Mouse (Mus musculus) kidney, embryonic 14.5 days (tissue): Measurements from ENCODE around the gene Gm8947. TPM values are rescaled to one million over a fixed set of nuclear protein-coding genes. Genes with fewer than 3 reads are reported as not detected.
A peak's percentile ranks its signal among the peaks of the same experiment; 100 is the strongest.

Experiments used
- ATAC-seq: fragments of 200-750 bp; cut with Nextera tagmentation; 2 replicates; pipeline ENCODE4 v1.8.0; 2017; ENCODE audit warnings: moderate number of reproducible peaks, mild to moderate bottlenecking, moderate TSS enrichment, moderate library complexity; ENCODE audit not compliant: low FRiP score, low TSS enrichment
- H3K27ac ChIP-seq: fragments of 300-500 bp; sonication (generic); 2 replicates; pipeline ENCODE4 v1.5.1; 2014; ENCODE audit warnings: low read depth, mild to moderate bottlenecking, low read length, moderate library complexity, mixed read lengths
- H3K27me3 ChIP-seq: fragments of 300-500 bp; sonication (generic); 2 replicates; pipeline ENCODE4 v1.6.1; 2014; ENCODE audit warnings: mild to moderate bottlenecking, low read length; ENCODE audit not compliant: control insufficient read depth, insufficient read depth
- H3K36me3 ChIP-seq: fragments of 300-500 bp; sonication (generic); 2 replicates; pipeline ENCODE4 v1.6.1; 2014; ENCODE audit warnings: low read length, mixed read lengths; ENCODE audit not compliant: control insufficient read depth, insufficient read depth
- H3K4me1 ChIP-seq: fragments of 300-500 bp; sonication (generic); 2 replicates; pipeline ENCODE4 v1.6.1; 2014; ENCODE audit warnings: low read length, mixed read lengths; ENCODE audit not compliant: control insufficient read depth, insufficient read depth
- H3K4me2 ChIP-seq: fragments of 300-500 bp; sonication (generic); replicated peaks from 2 replicates; pipeline ENCODE4 v1.6.1; 2014; ENCODE audit warnings: low read depth, mild to moderate bottlenecking, low read length
- H3K4me3 ChIP-seq: fragments of 300-500 bp; sonication (generic); 2 replicates; pipeline ENCODE4 v1.5.1; 2014; ENCODE audit warnings: mild to moderate bottlenecking, low read length
- H3K9ac ChIP-seq: fragments of 300-500 bp; sonication (generic); 2 replicates; pipeline ENCODE4 v1.6.1; 2014; ENCODE audit warnings: low read depth, mild to moderate bottlenecking, low read length, moderate library complexity
- H3K9me3 ChIP-seq: fragments of 300-500 bp; sonication (generic); 2 replicates; pipeline ENCODE4 v1.6.1; 2016; ENCODE audit warnings: low read length; ENCODE audit not compliant: control insufficient read depth
- WGBS: fragments of 180-500 bp; shearing (Covaris S2); extraction: QIAGEN DNeasy Blood & Tissue Kit; methylation state at CpG from one replicate; pipeline ENCODE4 v1.1.7; 2014; 5-methylcytosine and 5-hydroxymethylcytosine counted together
- polyA plus RNA-seq: library from polyadenylated mRNA; unstranded; fragments of >200 nt; fragmentation: Nextera tagmentation; extraction: Ambion mirVana; gene quantifications from 2 replicates; pipeline ENCODE4 v1.2.1, GENCODE M21; 2014

Gene Gm8947
- polyA plus RNA-seq, 1 experiment from 2014 or later = 0.41 TPM

DNA sequence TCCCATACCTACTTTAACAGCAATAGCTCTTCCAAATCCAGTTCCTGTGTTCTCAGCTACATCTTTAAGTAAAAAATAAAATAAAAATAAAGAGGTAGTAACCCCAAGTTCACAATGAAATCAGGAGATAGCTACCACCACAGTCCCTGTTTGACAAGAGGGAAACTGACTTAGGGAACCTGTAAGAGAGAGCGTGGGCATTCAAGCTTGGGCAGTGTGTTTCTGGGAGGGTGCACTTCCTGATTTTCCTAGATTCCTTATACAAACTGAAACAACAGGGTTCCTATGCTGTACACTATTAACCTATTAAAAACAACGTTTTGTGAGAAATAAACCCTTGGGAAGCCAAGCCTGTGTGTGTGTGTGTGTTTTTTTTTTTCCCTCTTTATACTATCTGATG lies 22.7 kb downstream of the Gm8947 start:
- H3K9me3 ChIP-seq = no peaks in the 10 kb centered on the region
- H3K4me2 ChIP-seq = no peak overlapping the region
- H3K27ac ChIP-seq = 0 out of 2 replicates have a peak overlapping the region, but pooled peaks have one; percentile 30
- WGBS = 42% methylated on average over 2 of the region's 2 CpGs
- no peaks in the 10 kb centered on the region for H3K27me3 ChIP-seq
- no peak for ATAC-seq
- H3K36me3 ChIP-seq = no peaks in the 10 kb centered on the region
- H3K4me3 ChIP-seq = no peak overlapping the region
- no peak overlapping the region for H3K9ac ChIP-seq
- peaks cover 25% of the 10 kb centered on the region for H3K4me1 ChIP-seq

DNA sequence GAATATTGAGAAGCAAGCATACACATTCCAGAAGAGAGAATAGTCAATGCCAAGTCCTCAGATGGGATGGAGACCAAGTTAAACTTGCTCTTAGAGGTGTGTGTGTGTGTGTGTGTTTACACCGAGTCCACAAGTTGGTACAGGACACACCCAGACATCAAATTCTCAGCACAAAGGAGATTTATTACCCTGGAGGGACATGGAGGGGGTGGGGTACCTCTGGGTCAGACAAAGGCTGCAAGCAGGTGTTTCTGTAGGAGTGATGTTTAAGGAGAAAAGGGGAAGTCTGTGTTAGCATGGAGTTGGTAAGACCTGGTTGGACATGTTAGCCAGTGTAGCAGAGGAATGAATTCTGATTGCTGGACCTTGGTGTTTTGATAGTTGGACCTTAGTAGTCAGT lies 23.8 kb downstream of the Gm8947 start:
- ATAC-seq = peak; percentile 59; the same call in 1 of the 2 replicates
- WGBS = 28% methylated on average over 1 of the region's 1 CpGs

DNA sequence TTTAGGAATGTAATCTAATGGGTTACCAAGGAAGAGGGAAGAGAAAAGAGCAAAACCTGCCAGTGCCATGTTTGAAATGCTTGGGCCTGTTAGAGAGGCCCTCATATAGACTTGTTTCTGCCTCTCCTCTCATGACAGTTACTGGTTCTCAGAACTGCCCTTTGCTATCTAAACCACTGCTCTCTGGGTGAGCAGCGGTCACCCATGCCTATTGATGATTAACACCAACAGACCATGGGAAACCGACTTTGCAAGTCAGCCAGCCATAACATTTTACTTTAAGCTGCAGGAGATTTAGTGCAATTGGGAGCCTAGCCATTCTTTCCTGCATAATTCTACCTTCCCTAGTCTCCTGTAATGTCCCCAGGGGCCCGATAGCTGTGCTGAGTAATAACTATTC lies 24.2 kb downstream of the Gm8947 start:
- WGBS = 39% methylated on average over 3 of the region's 3 CpGs
- Histone ChIP-seq H3K36me3 (no peaks in the 10 kb centered on the region), H3K4me1 (peaks cover 25% of the 10 kb centered on the region), H3K27me3 (no peaks in the 10 kb centered on the region), H3K4me3 (no peak overlapping the region), H3K27ac (peak overlapping the region; percentile 73), H3K4me2 (no peak overlapping the region), H3K9ac (no peak overlapping the region), H3K9me3 (no peaks in the 10 kb centered on the region)
- peak; percentile 73; the same call in 1 of the 2 replicates for ATAC-seq

More for the DNA sequence above, 23.8 kb downstream of the Gm8947 start:
- Histone ChIP-seq H3K4me1 (peaks cover 25% of the 10 kb centered on the region), H3K27me3 (no peaks in the 10 kb centered on the region), H3K36me3 (no peaks in the 10 kb centered on the region), H3K9ac (no peak overlapping the region), H3K9me3 (no peaks in the 10 kb centered on the region), H3K4me2 (no peak overlapping the region), H3K27ac (peak overlapping the region; percentile 73), H3K4me3 (no peak overlapping the region)

DNA sequence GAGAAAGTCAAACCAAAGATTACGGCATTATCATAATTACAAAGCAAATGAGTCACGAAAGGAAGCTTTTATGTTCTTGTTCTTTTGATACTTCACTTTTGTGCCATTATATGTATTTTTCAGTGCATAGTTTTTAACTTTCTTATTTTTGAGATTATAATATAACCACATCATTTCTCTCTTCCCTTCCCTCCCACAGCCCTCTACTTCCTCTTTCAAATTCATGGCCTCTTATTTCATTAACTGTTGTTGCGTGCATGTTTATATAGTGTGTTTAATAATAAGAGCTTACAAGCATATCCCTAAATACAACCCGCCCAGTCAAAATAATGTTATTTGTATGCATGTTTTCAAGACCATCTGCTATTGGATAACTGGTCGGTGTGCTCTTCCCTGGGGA lies 26.9 kb downstream of the Gm8947 start:
- no peak for ATAC-seq
- Histone ChIP-seq H3K4me2 (no peak overlapping the region), H3K9me3 (no peaks in the 10 kb centered on the region), H3K27ac (no peak overlapping the region), H3K36me3 (no peaks in the 10 kb centered on the region), H3K9ac (no peak overlapping the region), H3K27me3 (no peaks in the 10 kb centered on the region), H3K4me1 (peaks cover 25% of the 10 kb centered on the region), H3K4me3 (no peak overlapping the region)
- 96% methylated on average over 5 of the region's 5 CpGs for WGBS

DNA sequence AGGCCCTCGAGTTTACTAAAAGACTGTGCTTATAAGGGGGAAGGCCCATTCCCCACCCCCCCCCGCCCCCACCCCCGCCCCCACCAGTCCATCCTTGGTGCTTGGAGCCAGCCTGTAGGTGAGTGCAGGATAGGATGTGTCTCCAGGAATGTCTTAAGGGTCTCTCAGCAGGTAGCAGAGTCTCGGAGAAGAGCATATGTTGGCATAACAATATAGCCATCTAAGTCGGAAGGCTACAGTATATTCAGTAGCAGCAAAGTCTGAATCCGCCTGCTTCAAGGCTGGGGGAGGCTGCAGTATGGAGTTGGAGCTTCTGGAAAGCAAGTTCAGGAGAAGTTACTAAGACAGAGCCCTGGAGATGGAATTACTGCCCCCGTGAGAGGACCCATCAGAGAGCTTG lies 27.9 kb downstream of the Gm8947 start:
- H3K4me2 ChIP-seq = no peak overlapping the region
- no peak overlapping the region for H3K9ac ChIP-seq
- no peaks in the 10 kb centered on the region for H3K36me3 ChIP-seq
- no peaks in the 10 kb centered on the region for H3K27me3 ChIP-seq
- no peak for ATAC-seq
- H3K4me3 ChIP-seq = no peak overlapping the region
- no peaks in the 10 kb centered on the region for H3K9me3 ChIP-seq
- no peak overlapping the region for H3K27ac ChIP-seq
- 78% methylated on average over 7 of the region's 7 CpGs for WGBS
- peaks cover 18% of the 10 kb centered on the region for H3K4me1 ChIP-seq

DNA sequence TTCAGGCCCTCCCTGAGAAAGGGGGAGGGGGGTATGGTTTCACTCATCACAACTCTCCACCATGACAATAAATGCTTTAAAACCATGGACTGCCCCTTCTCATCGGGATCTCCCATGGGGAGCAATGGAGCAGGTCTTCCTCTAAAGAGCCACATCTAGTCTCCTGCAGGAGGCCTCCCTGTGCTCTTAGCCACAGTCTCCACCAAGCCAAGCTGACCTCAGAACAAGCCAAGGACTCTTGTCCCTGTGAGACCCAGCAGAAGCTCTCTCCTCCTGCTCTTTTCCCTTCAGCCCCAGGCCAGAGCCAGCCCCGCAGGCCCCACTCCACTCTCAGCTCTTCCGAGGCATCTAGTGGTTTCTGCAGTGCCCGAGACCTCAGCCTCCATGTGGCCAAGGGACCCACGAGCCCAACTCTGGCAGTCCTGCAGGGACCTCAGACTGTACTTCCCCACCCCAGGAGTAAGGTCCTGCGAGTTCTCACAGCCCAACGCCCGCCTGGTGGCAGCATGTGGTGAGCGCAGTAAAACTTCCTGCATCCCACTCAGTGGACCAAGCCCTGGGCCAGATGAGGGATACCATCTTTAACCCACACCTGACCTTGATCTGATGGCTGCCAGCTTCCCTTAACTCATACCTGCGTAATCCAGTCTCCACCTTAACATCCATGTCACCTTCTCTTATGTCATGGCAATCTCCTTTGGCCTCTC lies 30.5 kb downstream of the Gm8947 start:
- Histone ChIP-seq H3K27ac (no peak overlapping the region), H3K4me2 (no peak overlapping the region), H3K9ac (no peak overlapping the region), H3K4me1 (no peaks in the 10 kb centered on the region), H3K27me3 (no peaks in the 10 kb centered on the region), H3K9me3 (no peaks in the 10 kb centered on the region), H3K36me3 (no peaks in the 10 kb centered on the region), H3K4me3 (no peak overlapping the region)
- 88% methylated on average over 10 of the region's 10 CpGs for WGBS
- ATAC-seq = no peak

DNA sequence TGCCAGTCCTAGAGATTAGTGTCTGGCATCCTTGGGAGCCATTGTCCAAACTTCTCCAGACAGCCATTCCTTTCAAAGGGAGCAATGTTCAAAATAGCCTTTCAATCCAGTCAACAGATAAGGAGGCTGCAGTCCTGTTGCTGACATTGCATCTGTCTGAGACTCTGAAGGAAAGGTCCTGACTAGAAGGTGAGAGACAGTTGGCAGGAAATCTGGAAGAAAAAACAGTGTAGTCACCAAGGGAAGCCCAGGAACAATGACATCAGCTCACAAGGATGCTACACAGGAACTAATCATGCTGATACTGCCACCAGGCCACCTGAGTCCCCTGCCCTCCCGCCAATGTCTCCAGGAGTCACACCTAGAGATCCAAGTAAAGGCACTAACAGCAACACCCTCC lies 31.2 kb downstream of the Gm8947 start:
- Histone ChIP-seq H3K9ac (no peak overlapping the region), H3K4me2 (no peak overlapping the region), H3K9me3 (no peaks in the 10 kb centered on the region), H3K27me3 (no peaks in the 10 kb centered on the region), H3K4me1 (no peaks in the 10 kb centered on the region), H3K27ac (no peak overlapping the region), H3K36me3 (no peaks in the 10 kb centered on the region), H3K4me3 (no peak overlapping the region)
- WGBS = 63% methylated on average over 1 of the region's 1 CpGs
- no peak for ATAC-seq

DNA sequence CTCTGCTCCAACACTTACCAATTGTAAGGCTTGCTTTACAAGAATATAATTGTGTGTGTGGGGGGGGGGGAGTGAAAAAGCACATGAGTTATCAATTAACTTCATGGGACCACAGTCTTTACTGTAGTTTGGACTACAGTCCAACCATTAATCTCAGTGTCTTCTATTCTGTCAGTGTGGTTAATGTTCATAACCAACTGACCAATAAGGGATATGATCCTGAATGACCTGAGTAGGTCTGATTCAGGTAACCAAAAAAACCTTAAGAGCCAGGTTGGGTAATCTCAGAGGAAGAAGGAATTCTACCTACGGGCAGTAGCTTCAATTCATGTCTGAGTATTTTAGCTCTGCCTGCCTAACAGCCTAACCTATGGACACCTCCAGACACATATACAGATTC lies 32.4 kb downstream of the Gm8947 start:
- no peaks in the 10 kb centered on the region for H3K9me3 ChIP-seq
- no peak overlapping the region for H3K4me2 ChIP-seq
- WGBS = 86% methylated on average over 1 of the region's 1 CpGs
- H3K27ac ChIP-seq = no peak overlapping the region
- ATAC-seq = no peak
- H3K36me3 ChIP-seq = no peaks in the 10 kb centered on the region
- no peak overlapping the region for H3K4me3 ChIP-seq
- H3K27me3 ChIP-seq = no peaks in the 10 kb centered on the region
- H3K4me1 ChIP-seq = no peaks in the 10 kb centered on the region
- H3K9ac ChIP-seq = no peak overlapping the region

DNA sequence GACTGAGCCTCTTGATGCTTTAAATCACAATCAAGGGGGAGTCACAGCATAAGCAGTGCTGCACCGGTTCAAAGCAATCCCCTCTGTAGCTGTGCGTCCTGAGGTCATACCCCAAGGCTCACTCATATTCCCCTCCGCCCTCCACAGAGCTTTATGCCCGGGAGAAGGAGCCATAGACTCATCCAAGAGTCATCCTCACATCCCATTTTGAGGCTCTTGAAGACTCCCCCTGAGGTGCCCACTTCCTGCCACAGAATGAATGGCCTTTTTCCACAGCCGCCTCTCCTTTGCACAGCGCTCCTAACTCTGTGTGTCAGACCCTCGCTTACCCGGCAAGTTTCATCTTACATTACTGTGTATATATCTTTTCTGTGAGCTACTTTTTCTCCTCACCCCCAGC lies 35.3 kb downstream of the Gm8947 start:
- Histone ChIP-seq H3K4me2 (no peak overlapping the region), H3K27me3 (no peaks in the 10 kb centered on the region), H3K27ac (no peak overlapping the region), H3K4me1 (no peaks in the 10 kb centered on the region), H3K9ac (no peak overlapping the region), H3K9me3 (no peaks in the 10 kb centered on the region), H3K4me3 (no peak overlapping the region), H3K36me3 (no peaks in the 10 kb centered on the region)
- no peak for ATAC-seq
- 55% methylated on average over 8 of the region's 8 CpGs for WGBS
